Mouse (Mus musculus) spleen, adult 2 months (tissue): Measurements from ENCODE around the gene Mrps18a. TPM values are rescaled to one million over a fixed set of nuclear protein-coding genes. Genes with fewer than 3 reads are reported as not detected.
A peak's percentile ranks its signal among the peaks of the same experiment; 100 is the strongest.

ENCODE experiments used
- DNase-seq, 2 experiments: peaks; one replicate each; pipeline versions ENCODE4 v3.0.0 to v3.0.0-alpha.2; 2012 to 2021; ENCODE audit warnings: low spot score in 2 of 2, low read depth in 1 of 2
- H3K27ac ChIP-seq: fragments of 200-500 bp; 2 replicates; pipeline ENCODE4 v1.5.1; 2012; ENCODE audit warnings: low read length, inconsistent platforms; ENCODE audit not compliant: insufficient read depth
- H3K27me3 ChIP-seq: fragments of 200-500 bp; 2 replicates; pipeline ENCODE4 v1.6.1; 2012; ENCODE audit warnings: mild to moderate bottlenecking, moderate library complexity, low read length, inconsistent platforms; ENCODE audit not compliant: control insufficient read depth, insufficient read depth
- H3K36me3 ChIP-seq: fragments of 200-500 bp; 2 replicates; pipeline ENCODE4 v1.6.1; 2012; ENCODE audit warnings: mild to moderate bottlenecking, low read length, inconsistent platforms; ENCODE audit not compliant: control insufficient read depth, insufficient read depth
- H3K4me1 ChIP-seq: fragments of 200-500 bp; 2 replicates; pipeline ENCODE4 v1.6.1; 2011; ENCODE audit warnings: inconsistent platforms; ENCODE audit not compliant: control insufficient read depth, insufficient read depth, insufficient read length
- H3K4me3 ChIP-seq: fragments of 200-500 bp; 2 replicates; pipeline ENCODE4 v1.5.1; 2011; ENCODE audit warnings: mild to moderate bottlenecking, inconsistent platforms; ENCODE audit not compliant: insufficient read depth, insufficient read length; ENCODE audit errors: extremely low read depth
- CTCF ChIP-seq: fragments of 200-500 bp; IDR thresholded peaks from 2 replicates; pipeline ENCODE4 v1.5.1; 2011; ENCODE audit warnings: mild to moderate bottlenecking, inconsistent platforms; ENCODE audit not compliant: insufficient read depth, insufficient read length, insufficient replicate concordance; ENCODE audit errors: extremely low read depth
- POLR2A ChIP-seq: fragments of 200-500 bp; IDR thresholded peaks from 2 replicates; pipeline ENCODE4 v1.6.1; 2011; ENCODE audit warnings: low read depth, low read length, inconsistent platforms
- WGBS: fragments of 180-500 bp; shearing (Covaris S2); methylation state at CpG from one replicate; pipeline ENCODE4 v1.1.7; 2018; 5-methylcytosine and 5-hydroxymethylcytosine counted together
- polyA plus RNA-seq: library from polyadenylated mRNA; depleted of rRNA; stranded (reverse); fragments of >200 nt; gene quantifications from 2 replicates; pipeline ENCODE4 v1.2.3, GENCODE M21; 2012

Gene Mrps18a
- polyA plus RNA-seq, 1 experiment: 29.7 TPM

- no peak overlapping the region for H3K4me3 ChIP-seq
- H3K4me1 ChIP-seq: peaks cover 12% of the 10 kb centered on the region; the same call in 1 of the 2 replicates
- 47% methylated on average over 2 of the region's 2 CpGs for WGBS
- TF ChIP-seq CTCF (no peak), POLR2A (no peak)
- peak overlapping the region; percentile 37; the same call in 1 of the 2 replicates for H3K27ac ChIP-seq
- no peak for DNase-seq
- H3K27me3 ChIP-seq: no peaks in the 10 kb centered on the region
- H3K36me3 ChIP-seq: no peaks in the 10 kb centered on the region; the same call in 1 of the 2 replicates
Observed at GRCm38 (mm10) chr17:46159236-46159635, 48.5 kb downstream of the Mrps18a start.

DNA sequence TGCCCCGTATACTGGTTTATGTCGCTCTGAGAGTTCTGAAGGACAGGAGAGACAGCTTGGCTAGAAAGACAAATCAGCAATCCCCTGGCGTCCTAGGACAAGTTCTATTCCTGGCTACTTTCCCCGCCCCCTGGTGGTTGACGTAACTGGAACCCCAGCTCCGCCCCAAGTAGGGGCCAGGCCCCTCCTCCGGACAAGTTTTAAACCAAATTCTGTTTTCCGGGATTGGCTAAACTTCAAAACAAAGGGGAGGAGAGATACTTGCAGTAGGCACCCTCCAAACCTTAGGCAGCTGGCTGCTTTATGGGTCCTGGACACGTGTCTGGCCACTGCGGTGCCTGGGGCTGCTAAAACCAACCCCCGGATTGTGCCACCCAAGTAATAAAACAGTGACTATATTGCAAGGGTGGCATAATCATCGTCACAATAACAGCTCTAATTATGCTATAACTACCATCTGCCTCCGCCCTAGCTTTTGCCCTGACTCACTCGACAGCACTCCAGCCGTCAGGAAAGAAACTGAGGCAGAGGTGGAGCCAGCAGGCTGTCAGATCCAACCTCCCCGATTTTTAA lies 49.4 kb downstream of the Mrps18a start:
- under 1% methylated on average over 16 of the region's 16 CpGs for WGBS
- TF ChIP-seq CTCF: peak; percentile 6; the same call in 1 of the 2 replicates
- TF ChIP-seq POLR2A: peak; percentile 13; the same call in 1 of the 2 replicates
- H3K4me1 ChIP-seq: peaks cover 12% of the 10 kb centered on the region; the same call in 1 of the 2 replicates
- H3K4me3 ChIP-seq: peak overlapping the region; percentile 57
- no peaks in the 10 kb centered on the region for H3K27me3 ChIP-seq
- peaks cover 7% of the 10 kb centered on the region for H3K36me3 ChIP-seq
- DNase-seq: peak; percentile 80 to 87
- H3K27ac ChIP-seq: peak overlapping the region; percentile 81

DNA sequence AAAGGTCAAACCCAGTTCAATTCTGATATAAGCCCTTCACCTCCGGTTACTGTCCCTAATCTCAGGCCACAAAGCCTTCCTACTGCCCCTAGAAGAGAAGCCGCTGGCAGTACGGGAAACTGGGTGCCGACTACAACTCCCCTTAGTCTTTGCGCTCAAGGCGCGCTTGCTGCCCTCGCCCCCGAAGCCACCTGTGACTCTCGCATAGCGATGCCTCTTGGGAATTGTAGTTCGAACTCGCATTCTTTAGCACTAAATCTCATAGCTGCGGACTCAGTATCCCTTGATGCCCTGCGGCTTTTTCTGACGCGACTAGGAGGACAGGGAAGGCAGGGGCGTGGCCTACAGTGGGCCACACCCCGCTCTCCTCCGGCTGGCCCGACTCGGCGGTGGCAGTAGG lies 49.9 kb downstream of the Mrps18a start, which contains the start of gene Gtpbp2:
Gene Gtpbp2 (plus strand): TSS at position 347 of the 400 bp plus-strand sequence.
- TF ChIP-seq POLR2A (no peak), CTCF (no peak)
- Histone ChIP-seq H3K27me3 (no peaks in the 10 kb centered on the region), H3K36me3 (peaks cover 12% of the 10 kb centered on the region), H3K4me3 (peak within 1 kb of the TSS; percentile 71), H3K4me1 (peaks cover 12% of the 10 kb centered on the region; the same call in 1 of the 2 replicates), H3K27ac (peak within 1 kb of the TSS; percentile 81)
- WGBS: under 1% methylated on average over 23 of the region's 23 CpGs
- DNase-seq: peak; percentile 95 to 99

- H3K4me1 ChIP-seq: peaks cover 12% of the 10 kb centered on the region; the same call in 1 of the 2 replicates
- no peak for TF ChIP-seq POLR2A
- no peak for TF ChIP-seq CTCF
- DNase-seq: no peak
- no peaks in the 10 kb centered on the region for H3K27me3 ChIP-seq
- peaks cover 15% of the 10 kb centered on the region for H3K36me3 ChIP-seq
- 1% methylated on average over 19 of the region's 19 CpGs for WGBS
- H3K4me3 ChIP-seq: peak overlapping the region; percentile 71
- peak overlapping the region; percentile 69 for H3K27ac ChIP-seq
Observed at GRCm38 (mm10) chr17:46161179-46161578, 50.4 kb downstream of the Mrps18a start.

DNA sequence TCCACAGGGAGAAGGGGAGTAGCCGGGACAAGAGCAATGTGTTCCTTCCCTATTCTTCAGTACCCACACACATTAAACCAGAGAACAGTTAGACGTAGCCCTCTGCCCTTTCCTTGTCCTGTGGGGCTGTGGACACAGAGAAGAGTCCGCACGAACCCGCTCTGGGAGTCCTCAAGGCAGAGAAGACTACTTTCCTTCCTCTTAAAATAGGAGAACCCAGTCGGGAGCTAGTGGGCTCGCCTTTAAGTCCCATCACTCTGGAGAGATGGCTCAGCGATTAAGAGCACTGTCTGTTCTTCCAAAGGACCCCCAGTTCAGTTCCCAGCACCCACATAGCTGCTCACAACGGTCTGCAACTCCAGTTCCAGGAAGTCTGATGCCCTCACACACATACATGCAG lies 50.9 kb downstream of the Mrps18a start:
- Histone ChIP-seq H3K4me3 (peak overlapping the region; percentile 71), H3K27ac (peak overlapping the region; percentile 69), H3K4me1 (peaks cover 12% of the 10 kb centered on the region; the same call in 1 of the 2 replicates), H3K36me3 (peaks cover 19% of the 10 kb centered on the region), H3K27me3 (no peaks in the 10 kb centered on the region)
- 53% methylated on average over 9 of the region's 9 CpGs for WGBS
- TF ChIP-seq POLR2A (no peak), CTCF (no peak)
- no peak for DNase-seq

DNA sequence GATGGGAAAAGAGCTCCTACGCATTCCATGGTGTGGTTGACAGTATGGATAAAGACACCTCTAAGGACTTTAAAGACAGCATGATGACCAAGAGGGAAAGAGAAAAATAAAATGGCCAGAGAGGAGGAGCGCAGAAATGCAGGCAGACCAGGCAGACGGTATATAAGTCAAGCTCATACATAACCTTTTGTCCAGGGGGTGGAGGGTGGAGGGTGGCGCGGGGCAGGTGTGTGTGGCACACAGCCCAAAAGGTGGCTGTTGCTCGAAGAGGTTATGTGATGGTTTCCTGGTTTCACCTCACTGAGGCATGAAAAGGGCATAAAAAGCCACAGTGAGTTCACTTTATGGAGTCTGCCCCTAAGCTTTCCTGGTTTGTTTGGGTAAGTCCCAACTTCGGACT lies 51.8 kb downstream of the Mrps18a start:
- Histone ChIP-seq H3K4me3 (peak overlapping the region; percentile 55; the same call in 1 of the 2 replicates), H3K27ac (peak overlapping the region; percentile 90), H3K4me1 (peaks cover 12% of the 10 kb centered on the region; the same call in 1 of the 2 replicates), H3K36me3 (peaks cover 27% of the 10 kb centered on the region), H3K27me3 (no peaks in the 10 kb centered on the region)
- TF ChIP-seq POLR2A (no peak), CTCF (no peak)
- WGBS: 40% methylated on average over 7 of the region's 7 CpGs
- no peak for DNase-seq

DNA sequence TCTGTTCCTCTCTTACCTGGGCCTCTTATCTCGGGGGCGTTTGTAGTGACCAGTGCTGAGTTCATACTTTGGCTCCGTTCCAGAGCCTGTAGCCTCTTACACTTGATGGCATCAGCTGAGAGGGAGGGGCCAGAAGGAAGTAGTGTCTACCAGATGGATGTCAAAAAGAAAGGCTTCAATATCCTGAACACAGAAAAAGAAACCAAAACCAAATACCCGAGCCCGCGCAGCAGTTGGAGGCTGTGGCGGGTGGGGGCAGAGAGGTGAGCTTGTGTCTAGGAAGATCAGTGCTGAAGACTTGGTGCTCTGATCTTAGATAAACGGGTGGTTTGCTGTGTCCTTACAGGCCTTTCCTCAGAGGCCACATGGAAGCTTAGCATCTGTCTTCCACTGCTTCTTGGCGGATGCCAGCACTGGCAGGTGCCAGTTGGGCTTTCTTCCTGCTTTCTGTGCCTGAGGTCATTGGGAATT lies 52.2 kb downstream of the Mrps18a start:
- WGBS: 2% methylated on average over 9 of the region's 9 CpGs
- H3K36me3 ChIP-seq: peaks cover 31% of the 10 kb centered on the region

More for the DNA sequence above, 52.2 kb downstream of the Mrps18a start:
- peak; percentile 50 to 56 for DNase-seq
- TF ChIP-seq POLR2A (no peak), CTCF (no peak)
- no peaks in the 10 kb centered on the region for H3K27me3 ChIP-seq
- peak overlapping the region; percentile 90 for H3K27ac ChIP-seq
- peaks cover 12% of the 10 kb centered on the region; the same call in 1 of the 2 replicates for H3K4me1 ChIP-seq
- peak overlapping the region; percentile 55 for H3K4me3 ChIP-seq
